Mouse (Mus musculus) erythroblast, embryonic 14.5 days (primary cell): Measurements from ENCODE around the gene Wfdc18.

Experiments
- GATA1 ChIP-seq: IDR thresholded peaks from 2 replicates; pipeline ENCODE4 v1.6.1; 2012; ENCODE audit warnings: low read length, inconsistent platforms, mixed read lengths
- TAL1 ChIP-seq: IDR thresholded peaks from 3 replicates; pipeline ENCODE4 v1.6.1; 2012; ENCODE audit warnings: low read length, inconsistent platforms, mixed read lengths

DNA sequence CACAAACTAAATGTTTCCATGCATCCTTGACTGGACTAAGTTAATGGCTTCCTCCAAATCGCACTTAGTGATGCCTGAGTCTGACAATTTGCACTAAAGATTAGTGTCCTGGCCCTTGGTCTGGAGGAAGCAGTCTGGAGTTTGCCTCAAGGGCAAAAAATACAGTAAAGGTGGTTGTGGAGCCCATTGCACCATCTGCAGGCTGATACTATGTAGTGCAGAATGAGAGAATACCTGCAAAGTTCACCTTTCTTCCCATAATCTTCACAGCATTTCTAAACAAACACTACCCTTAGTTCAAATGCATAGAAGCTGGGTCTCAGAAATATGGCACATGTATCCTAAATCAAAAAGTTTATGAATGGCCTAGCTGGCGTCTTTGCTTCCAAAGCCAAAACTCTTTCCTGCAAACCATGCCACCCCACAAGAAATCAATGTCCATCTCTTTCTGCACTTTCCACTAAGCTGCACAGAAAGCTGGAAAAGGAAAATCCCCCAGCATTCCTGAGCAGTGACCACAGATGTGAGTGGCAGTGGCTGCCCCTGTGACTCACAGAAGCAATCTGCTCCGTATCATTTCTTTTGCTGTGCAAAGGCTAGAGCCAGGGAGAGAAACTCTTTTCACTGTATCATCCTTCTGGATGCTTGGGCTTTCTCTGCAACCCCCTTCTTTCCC, 20.1 kb downstream of the Wfdc18 start:
- TF ChIP-seq GATA1 (no peak), TAL1 (no peak)
